Mouse (Mus musculus) naive thymus-derived CD4-positive, alpha-beta T cell, adult 5 months (primary cell): ENCODE data around the gene Gm43518. TPM values are rescaled to one million over a fixed set of nuclear protein-coding genes. Genes with fewer than 3 reads are reported as not detected.

Source experiments
- polyA plus RNA-seq: library from polyadenylated mRNA; unstranded; fragments of 100-300 nt; shearing (Covaris generic); gene quantifications from one replicate; pipeline ENCODE4 v1.2.1, GENCODE M21; 2017

The Gm43518 gene
- polyA plus RNA-seq: 5.9 TPM

DNA sequence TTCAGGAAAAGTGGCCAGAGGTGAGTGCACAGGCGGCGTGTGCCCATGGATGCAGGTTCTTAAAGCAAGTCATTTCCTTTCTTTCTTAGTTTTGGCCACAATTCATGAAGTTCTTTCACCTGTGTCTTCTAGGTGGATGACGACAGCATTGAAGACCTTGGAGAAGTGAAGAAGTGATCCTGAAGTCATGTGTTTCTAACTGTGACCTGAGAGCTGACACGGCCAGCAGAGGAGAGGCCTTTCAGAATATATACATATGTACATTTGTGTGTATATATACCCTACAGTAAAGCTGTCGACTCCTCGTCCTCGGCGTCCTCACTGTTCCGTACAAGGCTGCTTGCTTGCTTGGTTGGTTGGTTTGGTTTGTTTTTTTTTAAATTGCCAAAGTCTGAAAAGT lies at the start of gene Gm43518:
Gene Gm43518, plus strand, starts transcription at position 301 of the 400 bp plus-strand sequence.

DNA sequence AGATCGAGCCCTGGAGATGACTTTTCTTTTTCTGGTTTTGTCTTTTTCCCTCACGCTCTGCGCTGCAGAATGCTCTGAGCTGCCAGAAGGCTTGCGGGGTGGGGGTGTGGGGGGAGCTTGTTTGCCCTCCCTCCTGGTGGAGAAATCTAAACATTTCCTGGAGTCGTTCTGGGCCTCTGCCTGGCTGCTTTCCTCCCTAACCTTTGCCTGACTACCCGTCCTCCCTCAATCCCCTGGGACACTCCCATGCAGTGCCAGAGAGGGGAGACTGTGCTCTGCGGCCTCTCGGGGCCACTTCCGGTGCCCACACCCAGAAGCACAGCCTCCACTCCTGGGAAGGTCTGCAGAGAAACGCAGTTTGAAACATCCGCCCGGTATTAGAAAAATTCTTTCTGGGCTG lies 47.3 kb upstream of the Gm43518 start, which contains the start of gene Hcar1:
Gene Hcar1, minus strand, starts transcription at position 93 of the 400 bp plus-strand sequence.

DNA sequence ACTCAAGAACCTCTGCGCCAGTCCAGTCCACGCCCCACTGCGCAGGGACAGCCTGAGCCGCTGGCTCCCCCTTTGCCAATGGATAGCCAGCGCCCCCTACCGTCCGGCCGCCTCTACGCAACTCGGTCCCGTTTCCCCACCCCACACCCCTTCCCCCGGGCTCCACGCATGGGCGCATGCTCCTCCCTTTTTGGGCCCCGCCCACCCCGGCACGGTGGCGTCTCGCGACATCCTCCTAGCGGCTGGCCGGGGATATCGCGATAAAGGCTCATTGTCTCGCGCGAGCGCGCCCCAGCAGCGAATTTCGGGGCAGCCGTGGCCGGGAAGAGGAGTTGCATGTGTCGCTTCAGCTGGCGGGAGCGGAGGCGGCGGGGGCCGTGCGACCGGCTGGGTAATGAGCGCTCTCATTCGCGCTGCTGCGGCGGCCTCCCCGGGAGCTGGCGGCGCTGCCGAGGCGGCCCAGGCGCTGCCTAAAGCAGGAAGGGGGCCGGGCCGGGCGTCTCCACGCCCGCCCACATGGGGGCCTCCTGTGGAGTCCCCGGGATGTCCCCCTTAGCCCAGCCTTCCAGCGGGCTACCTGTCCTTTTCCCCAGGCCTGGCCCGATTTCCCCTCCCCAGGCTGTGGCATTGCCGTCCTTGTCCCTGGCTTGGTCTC lies 20.1 kb upstream of the Gm43518 start, which contains the start of gene Denr:
Gene Denr, plus strand, starts transcription at position 200 of the 655 bp plus-strand sequence.

DNA sequence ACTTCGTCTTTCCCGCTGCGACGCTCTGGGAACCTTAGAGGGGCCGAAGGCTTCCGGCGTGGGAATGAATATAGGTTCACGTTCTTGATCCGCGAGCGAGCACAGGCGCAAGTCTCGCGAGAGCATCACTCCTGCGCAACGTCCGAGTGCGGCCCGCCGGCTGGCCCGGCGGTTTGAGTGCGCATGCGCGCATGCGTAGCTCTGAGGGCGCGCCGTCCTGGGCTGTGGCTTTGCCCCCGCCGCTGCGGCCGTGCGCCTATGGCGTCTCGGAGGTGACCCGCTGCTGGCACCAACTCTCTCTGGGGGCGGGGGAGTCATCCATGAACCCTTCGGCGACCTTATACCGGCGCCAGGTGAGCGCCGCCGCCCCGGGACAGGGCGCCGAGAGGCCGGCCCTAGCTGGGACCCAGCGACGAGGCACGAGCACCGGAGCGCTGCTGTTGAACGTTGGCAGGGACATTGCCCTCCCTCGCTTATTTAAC lies 3.3 kb downstream of the Gm43518 start, which contains the start of gene Ccdc62:
Gene Ccdc62, plus strand, starts transcription at position 172 of the 482 bp plus-strand sequence.

DNA sequence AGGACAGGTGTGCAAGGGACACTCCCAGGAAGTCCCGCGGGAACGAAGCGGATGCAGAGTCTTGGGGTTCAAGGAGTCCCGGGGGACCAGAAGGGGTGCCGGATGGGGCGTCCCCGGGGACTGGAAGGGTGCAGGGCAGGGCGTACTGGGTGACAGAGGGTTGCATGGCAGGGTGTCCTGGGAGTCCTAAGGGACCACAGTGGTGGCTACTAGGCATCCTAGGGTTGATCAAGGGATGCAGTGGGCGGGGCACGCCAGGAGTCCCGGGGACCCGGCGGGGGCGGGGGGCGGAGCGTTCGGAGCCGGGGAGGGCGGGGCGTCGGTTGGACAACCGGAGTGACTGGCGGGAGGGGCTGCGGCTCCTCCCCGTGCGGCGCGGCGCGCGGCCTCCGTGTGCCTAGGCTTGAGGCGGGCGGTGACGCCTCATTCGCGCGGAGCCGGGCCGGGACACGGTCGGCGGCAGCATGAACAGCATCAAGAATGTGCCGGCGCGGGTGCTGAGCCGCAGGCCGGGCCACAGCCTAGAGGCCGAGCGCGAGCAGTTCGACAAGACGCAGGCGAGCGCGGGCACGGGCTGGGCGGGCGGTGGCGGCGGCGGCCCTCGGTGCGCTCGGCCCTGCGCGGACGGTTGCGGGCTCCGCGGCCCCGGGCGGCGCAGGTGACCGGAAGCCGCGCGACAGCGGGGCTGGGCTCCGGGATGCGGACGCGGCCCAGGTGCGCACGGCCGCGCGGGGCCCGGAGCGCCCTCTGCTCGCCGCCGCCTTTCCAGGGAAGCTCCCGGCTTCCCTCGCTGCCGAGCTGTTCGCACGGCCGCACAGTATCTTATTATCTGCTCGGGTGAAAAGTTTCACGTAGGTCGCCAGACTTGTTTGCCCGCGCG lies 46.3 kb downstream of the Gm43518 start, which contains the start of gene Hip1r:
Gene Hip1r, plus strand, starts transcription at position 330 of the 880 bp plus-strand sequence.

Other genes starting within 250 kb of the Gm43518 start
- 196 TPM for gene Clip1, start 242.8 kb upstream of the Gm43518 start, polyA plus RNA-seq
- 75.6 TPM for gene Zcchc8, start 206.3 kb upstream of the Gm43518 start, polyA plus RNA-seq
- gene Rsrc2, start 178.0 kb upstream of the Gm43518 start, polyA plus RNA-seq: 290 TPM
- gene Kntc1, start 177.7 kb upstream of the Gm43518 start, polyA plus RNA-seq: 1.2 TPM
- not detected for gene Hcar2, start 61.9 kb upstream of the Gm43518 start, polyA plus RNA-seq
- not detected for gene Hcar1, start 47.4 kb upstream of the Gm43518 start, polyA plus RNA-seq
- 46.2 TPM for gene Denr, start 20.2 kb upstream of the Gm43518 start, polyA plus RNA-seq
- gene Ccdc62, start 3.3 kb downstream of the Gm43518 start, polyA plus RNA-seq: 2.9 TPM
- 25.9 TPM for gene Hip1r, start 46.2 kb downstream of the Gm43518 start, polyA plus RNA-seq
- gene Vps37b, start 104.9 kb downstream of the Gm43518 start, polyA plus RNA-seq: 5,913 TPM
- gene Abcb9, start 168.4 kb downstream of the Gm43518 start, polyA plus RNA-seq: 118 TPM
- 53.4 TPM for gene Ogfod2, start 184.9 kb downstream of the Gm43518 start, polyA plus RNA-seq
- gene Arl6ip4, start 188.7 kb downstream of the Gm43518 start, polyA plus RNA-seq: 50.7 TPM